14 mouse cellular contexts compared by ENCODE assay signal in genomic region chr11:5381226-5381625, GRCm38 (mm10).
A peak's percentile ranks its signal among the peaks of the same experiment; 100 is the strongest.
DNase-seq lines count a peak whose midpoint lies in the region; ATAC-seq and TF ChIP-seq lines count a peak whose summit lies in the region.
"Had no signal": no experiment of that assay in that cellular context is flagged by ENCODE, and none has a peak within 500 bp of the region (broad histone marks: within the 10 kb centered on the region; RNA-seq: fewer than 3 reads in every experiment).

No protein-coding gene starts in this region.

- WGBS in heart, embryonic 16.5 days: 49% methylated on average over 5 of the region's 5 CpGs
- 72% methylated on average over 5 of the region's 5 CpGs for WGBS in forebrain, postnatal 0 days

- H3K9me3 ChIP-seq in heart, embryonic 16.5 days (replicated peaks; ENCODE audit: control insufficient read depth, low read length): no peaks in the 10 kb centered on the region
- H3K9me3 ChIP-seq in forebrain, postnatal 0 days (ENCODE audit: low read length): no peaks in the 10 kb centered on the region
- H3K9me3 ChIP-seq: hindbrain, embryonic 13.5 days; midbrain, embryonic 15.5 days had no signal

- H3K27ac ChIP-seq in heart, embryonic 16.5 days (ENCODE audit: low read length): peak overlapping the region; percentile 63
- peak overlapping the region; percentile 56 for H3K27ac ChIP-seq in testis, adult 2 months (ENCODE audit: control insufficient read depth, insufficient read depth, low read depth, low read length)
- H3K27ac ChIP-seq in forebrain, postnatal 0 days (ENCODE audit: low read depth, low read length): no peak overlapping the region
- H3K27ac ChIP-seq: hindbrain, embryonic 13.5 days; midbrain, embryonic 15.5 days had no signal

- no peak for TF ChIP-seq CTCF in testis, adult 2 months (IDR thresholded peaks at IDR 0.05; ENCODE audit: control insufficient read depth, insufficient read depth, insufficient replicate concordance, low read depth, low read length)
- TF ChIP-seq CTCF in forebrain, postnatal 0 days (IDR thresholded peaks at IDR 0.05; ENCODE audit: low read depth): no peak

- no peak overlapping the region for H3K4me2 ChIP-seq in heart, embryonic 16.5 days (ENCODE audit: low read depth, low read length)
- H3K4me2 ChIP-seq in forebrain, postnatal 0 days (ENCODE audit: low read depth): no peak overlapping the region
- H3K4me2 ChIP-seq: hindbrain, embryonic 13.5 days; midbrain, embryonic 15.5 days had no signal

- H3K36me3 ChIP-seq in heart, embryonic 16.5 days (ENCODE audit: control insufficient read depth, insufficient read depth): no peaks in the 10 kb centered on the region
- H3K36me3 ChIP-seq in testis, adult 2 months (ENCODE audit: control insufficient read depth, insufficient read depth, low read length): no peaks in the 10 kb centered on the region
- H3K36me3 ChIP-seq in forebrain, postnatal 0 days (ENCODE audit: insufficient read depth): no peaks in the 10 kb centered on the region
- H3K36me3 ChIP-seq: hindbrain, embryonic 13.5 days; midbrain, embryonic 15.5 days had no signal

- no peaks in the 10 kb centered on the region for H3K27me3 ChIP-seq in heart, embryonic 16.5 days (ENCODE audit: control insufficient read depth, insufficient read depth, low read length)
- no peaks in the 10 kb centered on the region for H3K27me3 ChIP-seq in testis, adult 2 months (ENCODE audit: control insufficient read depth, insufficient read depth, low read length)
- no peaks in the 10 kb centered on the region for H3K27me3 ChIP-seq in forebrain, postnatal 0 days (ENCODE audit: insufficient read depth, low read length)
- H3K27me3 ChIP-seq: hindbrain, embryonic 13.5 days; midbrain, embryonic 15.5 days had no signal

- ATAC-seq in heart, embryonic 16.5 days (replicated peaks; ENCODE audit: extremely low read depth, insufficient read depth, low FRiP score): no peak
- no peak for ATAC-seq in forebrain, postnatal 0 days
- ATAC-seq: midbrain, embryonic 15.5 days had no signal

- no peak overlapping the region for H3K4me3 ChIP-seq in heart, embryonic 16.5 days (ENCODE audit: low read length)
- H3K4me3 ChIP-seq in testis, adult 2 months (ENCODE audit: control insufficient read depth, low read depth, low read length): peak overlapping the region; percentile 74
- H3K4me3 ChIP-seq in forebrain, postnatal 0 days (ENCODE audit: low read depth, low read length): no peak overlapping the region
- H3K4me3 ChIP-seq: hindbrain, embryonic 13.5 days; midbrain, embryonic 15.5 days had no signal

- no peak for DNase-seq in heart, adult 8-10 months (ENCODE audit: low spot score)
- no peak for DNase-seq in testis, postnatal 14 days (ENCODE audit: low spot score)
- DNase-seq in gastrocnemius, adult 8-10 months (ENCODE audit: low spot score in 2 of 2): peak; percentile 6 to 39
- DNase-seq in skeletal muscle tissue, adult 2 months (ENCODE audit: low read depth, low spot score): peak; percentile 15
- DNase-seq in forebrain, postnatal 0 days: no peak
- DNase-seq in urinary bladder, postnatal 10 days (ENCODE audit: low spot score): no peak
- DNase-seq: cerebellum, adult 9-10 months; layer of hippocampus, adult 9-11 months; liver; thymus, adult 2 months had no signal

- H3K9ac ChIP-seq in heart, embryonic 16.5 days (ENCODE audit: low read length): no peak overlapping the region
- H3K9ac ChIP-seq in forebrain, postnatal 0 days: no peak overlapping the region
- H3K9ac ChIP-seq: hindbrain, embryonic 13.5 days; midbrain, embryonic 15.5 days had no signal

- H3K4me1 ChIP-seq in heart, embryonic 16.5 days (ENCODE audit: control insufficient read depth, insufficient read depth, low read length): peaks cover 25% of the 10 kb centered on the region
- H3K4me1 ChIP-seq in testis, adult 2 months (ENCODE audit: control insufficient read depth, insufficient read depth, low read length): peaks cover 2% of the 10 kb centered on the region; the same call in 1 of the 2 replicates
- no peaks in the 10 kb centered on the region for H3K4me1 ChIP-seq in forebrain, postnatal 0 days (ENCODE audit: insufficient read depth)
- H3K4me1 ChIP-seq: hindbrain, embryonic 13.5 days; midbrain, embryonic 15.5 days had no signal

- no peak for TF ChIP-seq POLR2A in testis, adult 2 months (IDR thresholded peaks at IDR 0.05; ENCODE audit: control insufficient read depth, low read depth, low read length)

Comparison
In these comparisons a context has a peak if more than half of its experiments do, and no peak if none do; other contexts are left out.
1. DNase-seq: peak in gastrocnemius, adult 8-10 months (2 of 2) and skeletal muscle tissue, adult 2 months (single experiment); none in heart, adult 8-10 months (single experiment), testis, postnatal 14 days (single experiment), forebrain, postnatal 0 days (single experiment) and urinary bladder, postnatal 10 days (single experiment).